44 mouse cellular contexts compared by ENCODE assay signal in genomic region chr5:143255802-143256201, GRCm38 (mm10). TPM values are rescaled to one million over a fixed set of nuclear protein-coding genes. Genes with fewer than 3 reads are reported as not detected.
"Had no signal": no experiment of that assay in that cellular context is flagged by ENCODE, and none has a peak within 500 bp of the region (broad histone marks: within the 10 kb centered on the region; RNA-seq: fewer than 3 reads in every experiment).

No protein-coding gene starts in this region.

- H3K4me3 ChIP-seq: limb, embryonic 10.5 days; limb, embryonic 15.5 days; liver, embryonic 12.5 days; liver, embryonic 13.5 days; liver, embryonic 15.5 days; lung, embryonic 15.5 days; megakaryocyte, embryonic 14.5 days; midbrain, embryonic 10.5 days; midbrain, embryonic 12.5 days; midbrain, embryonic 13.5 days; myocyte; neural tube, embryonic 12.5 days; neural tube, embryonic 13.5 days had no signal

- H3K9ac ChIP-seq: limb, embryonic 12.5 days; limb, embryonic 13.5 days; limb, embryonic 15.5 days; liver, embryonic 12.5 days; liver, embryonic 13.5 days; liver, embryonic 14.5 days; liver, embryonic 15.5 days; liver, postnatal 0 days; lung, embryonic 14.5 days; lung, embryonic 15.5 days; midbrain, embryonic 12.5 days; midbrain, embryonic 13.5 days; neural tube, embryonic 12.5 days; neural tube, embryonic 13.5 days had no signal

- H3K4me2 ChIP-seq: limb, embryonic 12.5 days; limb, embryonic 13.5 days; limb, embryonic 15.5 days; liver, embryonic 11.5 days; liver, embryonic 12.5 days; liver, embryonic 13.5 days; liver, embryonic 15.5 days; midbrain, embryonic 12.5 days; midbrain, embryonic 13.5 days; neural tube, embryonic 13.5 days had no signal

- H3K36me3 ChIP-seq: liver, embryonic 12.5 days; liver, embryonic 13.5 days; liver, embryonic 15.5 days had no signal

- ATAC-seq: liver, embryonic 12.5 days; liver, postnatal 0 days; lung, postnatal 0 days; midbrain, embryonic 13.5 days; midbrain, embryonic 16.5 days had no signal

- DNase-seq: left cerebral cortex, postnatal 4 days; liver; liver, embryonic 13.5 days; liver, postnatal 0 days; lung, adult 18-20 months; lung, adult 2 months; lung, postnatal 14 days; lung, postnatal 36 days; midbrain, embryonic 14.5 days had no signal

- H3K27ac ChIP-seq: limb, embryonic 10.5 days; limb, embryonic 12.5 days; limb, embryonic 13.5 days; limb, embryonic 15.5 days; liver, embryonic 12.5 days; liver, embryonic 13.5 days; liver, embryonic 14.5 days; liver, embryonic 15.5 days; lung, embryonic 15.5 days; macrophage; midbrain, embryonic 10.5 days; midbrain, embryonic 12.5 days; midbrain, embryonic 13.5 days; neural tube, embryonic 12.5 days; neural tube, embryonic 13.5 days had no signal

- H3K9me3 ChIP-seq: limb, embryonic 10.5 days; limb, embryonic 12.5 days; limb, embryonic 13.5 days; limb, embryonic 15.5 days; liver, embryonic 12.5 days; liver, embryonic 13.5 days; liver, embryonic 15.5 days; lung, embryonic 15.5 days; midbrain, embryonic 10.5 days; midbrain, embryonic 12.5 days; midbrain, embryonic 13.5 days; neural tube, embryonic 12.5 days; neural tube, embryonic 13.5 days had no signal

RNA-seq across cellular contexts. Expression of gene Spdye4a, which starts 29.1 kb away (rescaled TPM):
- total RNA-seq: left cerebral cortex, postnatal 10 days; left cerebral cortex, postnatal 14 days; left cerebral cortex, postnatal 25 days; left cerebral cortex, postnatal 36 days; left cerebral cortex, postnatal 4 days; liver, adult 2 months; megakaryocyte progenitor cell, adult 5-6 weeks; megakaryocyte, adult 5-6 weeks; megakaryocyte-erythroid progenitor cell, adult 5-6 weeks; midbrain, postnatal 0 days; monocyte, adult 5-6 weeks had no signal
- polyA plus RNA-seq: limb, embryonic 10.5 days; limb, embryonic 11.5 days; limb, embryonic 12.5 days; limb, embryonic 13.5 days; limb, embryonic 14.5 days; limb, embryonic 15.5 days; liver, adult 2 months; liver, embryonic 11.5 days; liver, embryonic 12.5 days; liver, embryonic 13.5 days; liver, embryonic 14.5 days; liver, embryonic 15.5 days; liver, embryonic 16.5 days; liver, postnatal 0 days; lung, adult 2 months; lung, embryonic 14.5 days; lung, embryonic 15.5 days; lung, embryonic 16.5 days; lung, postnatal 0 days; macrophage; midbrain, embryonic 10.5 days; midbrain, embryonic 12.5 days; midbrain, embryonic 13.5 days; midbrain, embryonic 14.5 days; midbrain, embryonic 16.5 days; myocyte; neural tube, embryonic 11.5 days; neural tube, embryonic 12.5 days; neural tube, embryonic 13.5 days had no signal

RNA-seq across cellular contexts. Expression of gene Zfp853, which starts 37.6 kb away (rescaled TPM):
- total RNA-seq: megakaryocyte progenitor cell, adult 5-6 weeks; megakaryocyte-erythroid progenitor cell, adult 5-6 weeks; monocyte, adult 5-6 weeks had no signal
- polyA plus RNA-seq: liver, embryonic 11.5 days; liver, embryonic 12.5 days; liver, embryonic 13.5 days; liver, embryonic 15.5 days; liver, embryonic 16.5 days; liver, postnatal 0 days; lung, embryonic 14.5 days; lung, embryonic 15.5 days; lung, postnatal 0 days; macrophage; midbrain, embryonic 10.5 days; midbrain, embryonic 12.5 days; neural tube, embryonic 11.5 days; neural tube, embryonic 12.5 days had no signal
